Mouse (Mus musculus) cerebellum, postnatal 10 days (tissue): ENCODE results near the gene Lgals12.

Experiments
- DNase-seq, 2 experiments: peaks; one replicate each; pipeline ENCODE4 v3.0.0; 2021; ENCODE audit warnings: mixed read lengths in 2 of 2

Lgals12 gene

DNA sequence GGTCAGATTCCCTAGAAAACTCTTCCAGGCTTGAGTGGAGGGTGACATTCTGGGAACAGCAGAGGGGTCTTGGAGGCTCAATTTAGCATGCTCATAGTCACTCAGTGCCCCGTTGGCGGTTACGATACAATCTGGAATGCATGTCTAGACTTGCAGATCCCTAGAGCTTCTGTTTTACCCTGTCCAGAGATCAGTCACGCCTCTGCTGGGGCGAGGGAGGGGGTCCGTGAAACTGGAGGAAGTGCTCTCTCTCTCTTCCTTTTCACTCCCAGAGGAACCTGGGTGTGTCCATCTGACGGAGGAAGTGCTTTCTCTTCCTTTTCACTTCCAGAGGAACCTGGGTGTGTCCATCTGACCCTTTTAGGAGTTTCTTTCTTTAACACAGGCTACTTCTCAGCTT lies 23.9 kb downstream of the Lgals12 start:
- DNase-seq, result no peak

DNA sequence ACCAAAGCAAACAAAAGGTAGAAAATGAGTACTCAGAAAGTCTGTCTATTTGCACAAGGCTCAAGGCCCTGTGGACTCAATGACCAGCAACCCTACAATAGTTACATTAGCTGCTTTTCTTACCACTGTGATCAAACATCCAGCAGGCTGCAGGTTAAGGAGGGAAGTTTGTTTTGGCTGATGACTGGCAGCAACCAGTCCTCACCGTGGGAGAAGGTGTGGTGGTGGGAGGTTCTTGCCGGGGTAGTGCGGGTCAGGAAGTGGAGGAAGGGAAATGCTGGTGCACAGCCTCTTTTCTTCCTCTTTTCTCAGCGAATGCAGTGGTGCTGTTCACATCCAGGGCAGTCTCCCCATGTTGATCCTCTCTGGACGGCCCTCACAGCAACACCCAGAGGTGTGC lies 26.0 kb downstream of the Lgals12 start:
- DNase-seq, result no peak

DNA sequence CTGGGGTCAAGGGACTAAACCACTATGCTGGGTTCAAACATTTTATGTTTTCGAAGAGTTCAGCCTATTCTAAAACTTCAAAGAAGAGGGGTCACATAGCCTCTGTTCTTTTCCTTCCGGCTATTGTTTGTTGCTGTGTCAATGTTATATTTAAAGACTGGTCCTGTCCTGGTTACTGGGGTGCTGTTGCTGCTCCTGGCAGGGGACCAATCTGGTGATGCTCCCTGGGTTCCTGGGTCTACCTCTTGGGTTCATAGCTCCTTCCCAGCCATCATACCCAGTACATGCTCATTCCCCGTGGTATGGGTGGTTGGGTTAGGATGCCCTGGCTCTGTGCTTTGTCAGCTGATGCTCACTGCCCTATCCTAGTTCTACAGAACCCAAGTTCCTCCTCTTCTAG lies 29.3 kb downstream of the Lgals12 start:
- DNase-seq, result no peak

DNA sequence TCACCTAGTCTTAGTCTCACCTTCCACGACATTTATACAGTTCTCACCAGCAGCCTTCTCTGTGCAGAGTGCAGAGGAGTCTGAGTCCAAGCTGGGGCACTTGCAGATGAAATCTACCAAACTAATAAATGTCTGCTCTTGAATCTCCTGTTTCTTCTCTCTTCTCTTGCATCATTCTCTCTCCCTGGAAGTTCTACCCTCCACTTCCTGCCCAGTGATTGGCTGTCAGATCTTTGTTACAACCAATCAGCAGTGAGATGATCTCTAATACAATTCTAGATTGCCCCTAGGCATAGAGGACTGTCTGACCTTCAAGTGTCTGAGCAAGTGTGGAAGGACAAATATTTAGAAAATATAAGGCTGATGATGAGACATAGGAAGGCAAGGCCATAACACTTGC lies 30.8 kb downstream of the Lgals12 start:
- DNase-seq, result no peak

DNA sequence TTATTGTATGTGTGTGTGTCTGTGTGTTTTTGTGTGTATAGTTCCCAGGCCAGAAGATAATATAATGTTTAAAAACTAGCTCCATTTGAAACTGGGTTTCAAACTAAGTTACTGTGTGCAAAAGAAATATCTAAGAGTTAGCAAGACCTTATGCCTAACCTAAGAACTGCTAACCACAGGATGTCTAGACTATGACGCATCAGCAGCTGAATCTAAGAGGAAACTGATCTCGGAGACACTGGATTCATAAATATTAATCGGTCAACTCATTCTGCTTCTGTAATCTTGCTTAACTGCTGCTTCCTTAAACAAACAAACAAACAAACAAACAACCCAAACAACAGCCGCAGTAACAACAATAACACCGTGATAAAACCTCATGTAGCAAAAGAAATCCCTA lies 37.3 kb downstream of the Lgals12 start:
- no peak for DNase-seq

DNA sequence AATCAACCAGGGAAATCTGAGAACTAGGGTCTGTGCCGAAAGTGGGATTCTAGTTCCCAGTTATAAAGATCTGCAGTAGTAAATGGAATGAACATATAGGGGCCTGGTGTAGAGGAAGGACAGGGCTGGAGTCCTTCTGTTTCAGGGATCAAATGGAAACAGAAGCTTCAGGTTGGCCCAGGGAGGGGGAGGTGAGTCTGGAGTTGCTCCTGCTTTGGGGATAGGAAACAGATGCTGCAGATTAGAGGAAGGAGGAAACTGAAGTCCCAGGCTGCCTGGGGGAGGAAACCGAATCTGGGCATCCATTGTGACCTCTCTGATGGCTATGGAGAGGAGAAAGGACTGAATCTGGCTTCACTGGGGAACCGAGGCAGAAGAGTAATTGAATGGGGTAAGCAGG lies 38.6 kb downstream of the Lgals12 start:
- no peak for DNase-seq

DNA sequence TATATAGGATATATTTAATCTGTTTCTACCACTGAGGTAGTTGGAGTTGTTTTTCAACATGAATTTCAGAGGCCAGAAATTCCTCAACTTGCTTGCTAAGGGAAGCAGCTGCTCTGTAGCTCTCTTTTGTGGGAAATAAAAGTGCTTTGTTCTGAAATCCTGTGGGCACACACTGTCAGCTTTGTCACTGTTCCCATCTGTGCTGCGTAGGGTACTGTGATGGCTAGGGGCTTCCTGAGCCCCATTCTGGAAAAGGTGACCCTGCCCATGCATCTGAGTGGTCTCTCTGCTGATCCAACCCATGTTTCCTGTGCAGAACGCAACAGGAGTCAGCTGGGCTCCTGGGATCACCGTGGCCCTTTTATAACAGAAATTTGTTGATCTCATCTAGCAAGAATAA lies 40.2 kb downstream of the Lgals12 start:
- DNase-seq, result no peak

DNA sequence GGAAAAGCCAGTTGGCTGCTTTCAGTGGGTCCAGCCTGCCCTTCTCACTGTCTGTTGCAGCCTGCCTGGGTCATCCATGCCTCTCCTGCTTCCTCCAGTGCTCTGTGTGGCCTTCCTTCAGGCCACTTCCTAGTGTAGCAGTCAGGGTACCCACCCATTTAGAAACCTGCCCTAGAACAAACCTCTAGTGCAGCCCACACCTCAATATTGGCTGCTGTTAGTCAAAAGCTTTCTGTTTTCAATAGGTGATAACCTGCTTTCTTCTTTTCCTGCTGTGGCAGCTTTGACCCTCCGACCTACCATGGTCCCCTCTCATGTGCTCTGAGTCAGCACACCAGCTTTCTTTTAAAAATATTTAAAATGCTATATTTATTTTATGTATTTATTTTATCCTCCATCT lies 42.5 kb downstream of the Lgals12 start:
- DNase-seq, result no peak

DNA sequence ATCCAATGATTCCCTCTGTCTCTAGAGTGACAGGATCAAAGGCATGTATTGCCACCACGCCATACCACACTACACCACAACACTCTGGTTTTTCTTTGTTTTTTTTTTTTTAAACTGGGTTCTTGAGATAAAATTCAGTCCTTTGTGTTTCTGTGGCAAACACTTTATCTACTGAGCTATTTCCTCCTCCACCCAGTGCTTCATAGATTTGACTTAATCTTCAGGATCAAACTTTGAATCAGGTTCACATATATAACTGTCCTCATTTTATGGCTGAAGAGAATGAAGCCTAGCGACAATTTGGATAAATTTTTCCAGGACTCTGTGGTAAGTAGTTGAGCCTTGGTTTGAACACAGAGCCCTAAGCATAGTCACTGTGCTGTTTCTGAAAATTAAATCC lies 43.3 kb downstream of the Lgals12 start:
- DNase-seq, result no peak

DNA sequence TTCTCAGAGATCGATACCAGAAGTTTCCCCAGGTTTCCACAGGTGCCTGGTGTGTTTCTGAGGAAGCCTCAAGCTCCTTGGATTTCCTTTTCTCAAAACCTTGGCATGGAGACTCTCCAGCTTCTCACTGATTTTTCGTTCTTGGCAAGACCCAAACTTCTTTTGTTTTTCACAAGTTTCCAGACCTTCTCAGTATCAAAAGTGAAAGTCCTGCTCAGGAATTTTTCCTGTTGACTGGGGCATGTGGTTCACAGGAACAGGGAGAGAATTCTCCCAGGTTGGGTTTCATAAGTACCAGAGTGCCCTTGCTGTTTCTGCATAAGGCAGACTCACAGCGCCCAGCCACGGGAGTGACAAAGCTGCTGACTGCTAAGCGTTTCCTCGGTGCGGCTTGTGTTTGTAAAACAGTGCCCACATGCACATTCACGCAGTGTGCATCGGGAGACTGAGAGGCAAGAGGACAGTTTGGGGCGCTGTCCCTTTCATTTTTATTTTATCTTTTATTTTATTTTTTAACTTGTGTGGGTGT lies 44.3 kb downstream of the Lgals12 start:
- no peak for DNase-seq

DNA sequence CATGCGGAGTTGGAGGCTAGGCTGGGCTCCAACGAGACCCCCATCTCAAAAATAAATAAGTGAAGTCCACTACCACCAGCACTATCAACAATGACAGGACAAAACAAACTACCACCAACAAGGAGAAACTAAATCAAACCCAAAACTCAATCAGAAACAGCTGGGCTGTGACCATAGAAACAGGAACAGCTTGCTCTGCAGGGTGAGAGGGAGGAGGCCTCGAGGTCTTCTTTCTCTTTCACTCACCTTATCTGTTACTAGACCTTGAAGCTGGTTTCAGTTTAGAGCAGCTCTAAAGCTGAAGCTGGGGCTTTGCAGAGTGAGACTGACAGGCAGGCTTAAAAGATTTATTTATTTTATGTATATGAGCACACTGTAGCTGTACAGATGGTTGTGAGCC lies 45.5 kb downstream of the Lgals12 start:
- DNase-seq, result no peak

DNA sequence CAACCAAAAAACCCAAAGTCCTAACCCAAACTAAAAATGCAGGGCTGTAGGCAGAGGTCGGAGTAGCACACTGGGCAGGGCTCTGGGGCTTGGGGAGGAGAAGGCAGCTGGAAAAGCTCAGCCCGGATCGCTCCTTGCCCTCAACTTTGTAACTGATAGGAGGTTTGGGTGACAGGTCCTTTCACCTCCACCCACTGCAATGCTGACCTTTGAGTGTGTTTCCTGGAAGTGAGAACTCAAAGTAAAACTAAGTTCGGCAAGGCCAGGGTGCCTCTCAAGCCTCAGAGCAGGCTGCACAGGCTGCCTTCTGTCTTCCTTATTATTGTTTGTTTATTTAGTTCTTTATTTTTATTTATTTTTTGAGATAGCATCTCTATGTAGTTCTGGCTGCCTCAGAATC lies 47.0 kb downstream of the Lgals12 start:
- DNase-seq, result no peak

DNA sequence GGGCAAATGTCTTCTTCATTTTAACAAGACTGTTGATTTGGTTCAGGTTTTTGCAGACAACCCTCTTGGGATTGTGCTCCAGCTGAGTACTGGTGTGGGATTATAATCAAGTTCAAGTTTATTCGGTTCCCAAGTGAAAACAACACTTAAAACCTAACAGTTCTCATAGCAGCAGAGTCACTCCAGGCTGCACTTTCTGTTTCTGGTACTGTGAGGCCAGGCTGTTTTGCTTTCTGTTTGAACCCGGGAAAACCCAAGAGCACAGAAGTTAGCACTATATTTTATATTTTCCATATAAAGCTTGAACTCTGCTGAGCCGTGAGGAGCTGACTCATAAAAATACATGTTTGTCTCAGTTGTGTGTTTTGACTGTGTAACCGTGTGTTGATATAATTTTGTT lies 48.3 kb downstream of the Lgals12 start:
- DNase-seq, result no peak

DNA sequence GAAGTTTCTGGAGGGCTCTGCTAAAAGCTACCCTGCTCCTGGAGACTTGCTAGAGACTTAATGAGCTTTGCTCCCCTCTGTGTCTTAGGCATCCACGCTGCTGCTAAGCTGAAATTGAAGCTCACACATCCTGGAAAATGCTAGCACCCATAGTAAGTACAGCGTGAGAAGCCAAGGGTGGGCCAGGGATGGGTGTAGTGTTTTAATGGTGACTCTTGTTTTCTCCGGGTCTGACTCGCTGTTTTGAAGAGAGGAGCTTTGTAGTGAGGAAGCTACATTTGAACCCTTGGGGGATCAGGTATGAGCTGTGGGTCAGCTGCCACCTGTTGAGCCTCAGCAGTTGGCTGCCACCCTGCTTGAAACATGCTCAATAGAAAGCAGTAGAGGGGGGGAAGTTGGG lies 49.1 kb downstream of the Lgals12 start:
- no peak for DNase-seq

DNA sequence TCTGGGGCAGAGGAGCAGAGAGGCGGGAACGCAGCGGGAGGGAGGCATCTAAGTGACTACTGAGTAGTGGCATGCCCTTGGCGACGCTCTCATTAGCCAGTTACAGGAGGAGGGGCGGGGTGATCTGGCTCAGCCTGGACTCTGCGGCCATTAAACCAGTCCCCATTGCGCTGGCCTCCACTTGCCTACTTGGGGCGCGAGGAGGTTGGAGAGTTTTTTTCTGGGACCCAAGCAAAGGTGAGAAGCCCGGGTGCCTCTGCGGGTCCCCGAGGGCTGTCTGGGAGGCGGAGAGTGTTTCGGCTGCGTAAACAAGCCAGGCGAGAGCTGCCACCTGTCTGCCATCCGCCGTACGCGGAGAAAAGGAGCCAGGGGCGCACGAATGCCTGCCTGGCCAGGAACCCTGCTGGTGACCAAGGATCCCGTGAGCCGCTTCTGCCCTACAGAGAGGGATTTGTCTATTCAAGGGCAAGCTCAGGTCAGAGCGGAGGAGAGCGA lies 49.6 kb downstream of the Lgals12 start, which contains the start of gene Pla2g16:
Pla2g16 (plus strand) TSS at position 132 of the 495 bp plus-strand sequence.
- peak; percentile 59 to 73 for DNase-seq

DNA sequence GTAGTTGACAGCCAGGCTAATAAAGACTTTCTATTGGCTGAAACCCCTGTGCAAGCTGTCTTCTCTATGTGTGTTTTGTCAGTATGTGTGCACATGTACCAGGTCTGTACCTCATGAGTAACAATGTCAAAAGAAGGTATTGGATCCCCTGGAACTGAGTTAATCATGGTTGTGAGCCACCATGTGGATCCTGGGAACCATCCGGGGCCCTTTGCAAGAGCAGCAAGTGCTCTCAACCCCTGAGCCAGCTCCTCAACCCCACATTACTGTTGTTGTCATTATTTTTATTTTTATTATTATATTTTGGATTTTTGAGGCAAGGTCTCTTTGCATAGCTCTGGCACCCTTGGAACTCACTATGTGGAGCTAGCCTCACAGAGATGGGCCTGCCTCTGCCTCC lies 50.4 kb downstream of the Lgals12 start:
- no peak for DNase-seq

DNA sequence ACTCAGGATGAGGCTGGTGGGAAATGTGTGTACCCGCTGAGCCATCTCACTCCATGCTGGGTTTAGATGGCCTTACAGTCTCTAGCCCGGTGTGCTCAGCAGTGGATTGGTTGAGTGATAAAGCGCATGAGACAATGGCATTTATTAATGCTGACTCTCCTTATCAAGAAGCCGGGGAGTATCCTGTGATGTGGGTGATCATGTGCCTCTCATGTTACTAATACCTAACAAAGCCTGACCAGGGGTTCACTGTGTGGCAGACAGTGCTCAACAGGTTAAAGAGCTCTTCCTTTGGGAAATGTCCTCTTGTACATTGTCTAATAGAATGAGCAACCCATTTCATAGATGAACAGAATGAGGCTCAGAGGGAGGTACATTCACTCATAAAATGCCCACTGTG lies 52.1 kb downstream of the Lgals12 start:
- DNase-seq, result no peak

DNA sequence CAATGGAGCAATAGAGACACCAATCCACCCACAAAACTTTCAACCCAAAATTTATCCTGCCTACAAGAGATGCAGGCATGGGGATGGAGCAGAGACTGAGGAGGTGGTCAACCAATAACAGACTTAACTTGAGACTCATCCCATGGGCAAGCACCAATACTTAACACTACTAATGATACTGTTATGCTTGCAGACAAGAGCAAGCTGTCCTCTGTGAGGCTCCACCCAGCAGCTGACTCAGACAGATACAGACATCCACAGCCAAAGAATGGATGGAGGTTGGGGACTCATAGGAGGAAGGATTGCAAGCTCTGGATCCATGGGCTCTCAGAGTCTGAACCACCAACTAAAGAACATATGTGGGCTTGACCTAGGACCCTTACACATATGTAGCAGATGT lies 53.6 kb downstream of the Lgals12 start:
- no peak for DNase-seq

DNA sequence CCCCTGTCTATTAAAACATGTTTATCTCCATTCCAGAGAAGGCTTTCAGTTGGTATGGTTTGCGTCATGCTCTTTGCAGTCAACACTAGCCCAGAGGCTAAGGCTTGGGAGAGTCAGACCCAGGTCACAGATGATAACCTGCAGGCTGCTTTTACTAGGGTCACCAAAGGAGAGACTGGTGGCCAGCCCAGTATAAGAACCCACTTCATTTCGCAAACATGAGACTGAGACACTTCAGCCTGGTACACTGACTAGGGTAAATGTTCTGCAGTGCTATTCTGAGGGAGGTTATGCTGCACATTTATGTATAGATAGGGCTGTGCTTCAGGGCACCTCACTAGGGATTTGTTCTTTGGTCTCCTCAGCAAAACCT lies 54.7 kb downstream of the Lgals12 start:
- no peak for DNase-seq

DNA sequence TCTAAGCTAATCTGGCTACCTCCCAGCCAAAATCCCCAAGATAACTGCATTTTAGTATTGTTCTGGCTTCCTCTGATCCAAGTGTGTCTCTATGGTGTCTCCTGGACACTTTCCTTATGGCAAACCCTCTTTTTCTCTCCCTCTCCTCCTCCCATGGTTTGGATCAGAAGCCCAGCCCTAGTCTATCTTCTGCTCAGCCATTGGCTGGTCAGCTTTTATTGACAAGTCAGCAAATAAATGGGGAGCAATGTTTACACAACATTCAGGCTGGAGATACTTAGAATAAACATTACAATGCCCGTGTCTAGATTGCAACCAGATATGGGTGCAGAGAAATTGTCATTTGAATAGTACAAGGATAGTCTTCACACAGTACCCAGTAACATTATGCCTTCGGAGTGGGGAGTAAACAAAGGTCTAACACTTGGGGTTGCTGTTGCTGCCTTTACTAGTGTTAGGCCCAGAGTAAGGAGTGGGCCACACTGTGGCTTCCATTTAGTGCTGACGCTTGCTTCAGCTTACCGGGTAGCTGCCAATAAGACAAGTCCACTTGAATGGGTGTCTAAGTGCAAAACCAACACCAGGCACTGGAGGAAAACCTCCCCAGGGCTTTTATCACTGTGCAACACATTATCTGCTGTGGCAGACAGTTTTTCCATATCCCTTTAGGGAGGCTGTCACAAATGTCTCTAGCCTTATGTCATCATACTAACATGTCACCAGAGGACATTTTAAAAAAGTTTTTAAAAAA lies 55.3 kb downstream of the Lgals12 start:
- DNase-seq, result no peak

DNA sequence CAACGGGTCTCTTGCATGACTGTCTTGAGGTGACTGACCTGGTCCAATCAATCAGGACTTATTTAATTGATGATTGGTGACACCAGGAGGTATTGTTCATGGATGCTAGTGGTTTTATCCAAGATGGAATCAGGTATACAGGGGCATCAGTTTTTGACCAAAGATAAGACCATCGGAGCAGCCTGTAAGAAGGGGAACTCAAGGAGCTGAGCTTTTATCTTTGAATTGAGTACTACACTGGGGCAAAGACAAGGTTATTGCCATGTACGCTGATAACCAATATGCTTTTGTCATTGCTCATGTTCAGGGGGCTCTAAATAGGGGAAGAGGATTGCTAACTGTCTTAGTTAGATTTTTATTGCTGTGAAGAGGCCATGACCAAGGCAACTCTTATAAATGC lies 58.1 kb downstream of the Lgals12 start:
- DNase-seq, result no peak
